Mouse (Mus musculus): ENCODE data around the gene Fabp2.

GRCm38 (mm10) chr3:122860573-122861498 is 34.0 kb upstream of the Fabp2 start:
- TF ChIP-seq POLR2A (IDR thresholded peaks at IDR 0.05; ENCODE audit: extremely low read depth, insufficient read depth, low read length) (no peak), CTCF (IDR thresholded peaks at IDR 0.05; ENCODE audit: low read depth, low read length) (no peak)

Data from liver, adult 2 months (tissue).